ENCODE assay signal across 12 mouse cellular contexts in the genomic region with DNA sequence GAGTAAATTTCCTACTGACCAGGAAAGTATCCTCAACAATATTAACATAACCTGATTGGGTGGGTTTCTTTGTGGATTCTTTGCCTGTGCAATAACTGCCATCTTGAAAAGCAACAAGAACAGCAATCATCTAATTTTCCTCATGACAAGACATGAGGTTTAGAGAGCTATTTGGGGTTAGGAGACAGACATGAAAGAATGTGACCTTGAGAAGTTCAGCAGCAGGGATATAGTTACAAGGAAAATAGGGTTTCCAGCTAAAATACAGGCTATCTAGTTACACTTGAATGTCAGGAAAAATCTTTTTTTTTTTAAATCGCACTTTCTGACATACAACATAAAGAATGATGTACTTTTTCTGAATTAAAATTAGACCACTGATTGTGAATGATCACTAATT.
"Had no signal": no experiment of that assay in that cellular context is flagged by ENCODE, and none has a peak within 500 bp of the region (broad histone marks: within the 10 kb centered on the region; RNA-seq: fewer than 3 reads in every experiment).

No protein-coding gene starts in this region.

- H3K9ac ChIP-seq: limb, embryonic 15.5 days; liver, embryonic 12.5 days; lung, embryonic 14.5 days; midbrain, embryonic 13.5 days had no signal

- H3K4me3 ChIP-seq: limb, embryonic 15.5 days; liver, embryonic 12.5 days; midbrain, embryonic 13.5 days had no signal

- H3K27ac ChIP-seq: limb, embryonic 15.5 days; liver, embryonic 12.5 days; macrophage; midbrain, embryonic 13.5 days had no signal

- H3K4me2 ChIP-seq: limb, embryonic 15.5 days; liver, embryonic 12.5 days; lung, embryonic 14.5 days; midbrain, embryonic 13.5 days had no signal

- H3K27me3 ChIP-seq: limb, embryonic 15.5 days; liver, embryonic 12.5 days; midbrain, embryonic 13.5 days had no signal

- H3K36me3 ChIP-seq: limb, embryonic 15.5 days; liver, embryonic 12.5 days; midbrain, embryonic 13.5 days had no signal

- H3K9me3 ChIP-seq: limb, embryonic 15.5 days; liver, embryonic 12.5 days; midbrain, embryonic 13.5 days had no signal

- ATAC-seq: liver, embryonic 12.5 days; midbrain, embryonic 13.5 days had no signal

- DNase-seq: kidney, adult 9 months; kidney, postnatal 25 days; layer of hippocampus, adult 9-11 months; layer of hippocampus, postnatal 36 days; lung, embryonic 14.5 days; lung, postnatal 10 days; right cerebral cortex, postnatal 14 days; thymus, postnatal 36 days had no signal

- H3K4me1 ChIP-seq: limb, embryonic 15.5 days; liver, embryonic 12.5 days; midbrain, embryonic 13.5 days had no signal
